Mouse (Mus musculus) lung, embryonic 14.5 days (tissue): Measurements from ENCODE around the gene St3gal4. TPM values are rescaled to one million over a fixed set of nuclear protein-coding genes. Genes with fewer than 3 reads are reported as not detected.
"Not testable (repeated sequence)": the region's sequence is repeated elsewhere in the genome, so short reads cannot be mapped to it uniquely, and the experiment has no call there.

Experiments used
- ATAC-seq: fragments of 200-750 bp; cut with Nextera tagmentation; 2 replicates; pipeline ENCODE4 v1.8.0; 2017; ENCODE audit warnings: mild to moderate bottlenecking, moderate TSS enrichment, moderate library complexity; ENCODE audit not compliant: insufficient read depth
- DNase-seq: peaks from one replicate; pipeline ENCODE4 v3.0.0-alpha.2; 2015
- H3K27ac ChIP-seq: fragments of 300-500 bp; sonication (generic); 2 replicates; pipeline ENCODE4 v1.5.1; 2014; ENCODE audit warnings: low read depth, mild to moderate bottlenecking, moderate library complexity
- H3K27me3 ChIP-seq: fragments of 300-500 bp; sonication (generic); 2 replicates; pipeline ENCODE4 v1.6.1; 2014; ENCODE audit warnings: low read length, control low read depth; ENCODE audit not compliant: insufficient read depth
- H3K36me3 ChIP-seq: fragments of 300-500 bp; sonication (generic); 2 replicates; pipeline ENCODE4 v1.6.1; 2014; ENCODE audit warnings: control low read depth; ENCODE audit not compliant: insufficient read depth
- H3K4me1 ChIP-seq: fragments of 300-500 bp; sonication (generic); 2 replicates; pipeline ENCODE4 v1.6.1; 2014; ENCODE audit warnings: antibody characterized with exemption, control low read depth; ENCODE audit not compliant: insufficient read depth
- H3K4me2 ChIP-seq: fragments of 300-500 bp; sonication (generic); 2 replicates; pipeline ENCODE4 v1.6.1; 2014; ENCODE audit warnings: mild to moderate bottlenecking
- H3K4me3 ChIP-seq: fragments of 300-500 bp; sonication (generic); 2 replicates; pipeline ENCODE4 v1.5.1; 2014; ENCODE audit warnings: low read depth, low read length
- H3K9ac ChIP-seq: fragments of 300-500 bp; sonication (generic); 2 replicates; pipeline ENCODE4 v1.6.1; 2014
- H3K9me3 ChIP-seq: fragments of 300-500 bp; sonication (generic); 2 replicates; pipeline ENCODE4 v1.6.1; 2016; ENCODE audit warnings: low read depth, low read length, control low read depth
- CTCF ChIP-seq: IDR thresholded peaks from 2 replicates; pipeline ENCODE4 v1.5.1; 2016; ENCODE audit warnings: antibody characterized with exemption, low read depth
- WGBS: fragments of 180-500 bp; shearing (Covaris S2); extraction: QIAGEN DNeasy Blood & Tissue Kit; methylation state at CpG from one replicate; pipeline ENCODE4 v1.1.7; 2014; 5-methylcytosine and 5-hydroxymethylcytosine counted together
- polyA plus RNA-seq: library from polyadenylated mRNA; unstranded; fragments of >200 nt; fragmentation: Nextera tagmentation; extraction: Ambion mirVana; gene quantifications from 2 replicates; pipeline ENCODE4 v1.2.1, GENCODE M21; 2014

St3gal4 gene
- polyA plus RNA-seq, 1 experiment from 2014 or later, result 33.4 TPM

- Histone ChIP-seq H3K4me2 (no peak overlapping the region), H3K4me3 (no peak overlapping the region), H3K9me3 (no peaks in the 10 kb centered on the region), H3K27ac (no peak overlapping the region), H3K4me1 (no peaks in the 10 kb centered on the region), H3K27me3 (no peaks in the 10 kb centered on the region), H3K36me3 (0 out of 2 replicates have a peak, but pooled peaks cover 8% of the 10 kb centered on the region), H3K9ac (no peak overlapping the region)
- ATAC-seq, result no peak
- WGBS, result 73% methylated on average over 2 of the region's 2 CpGs
- no peak for TF ChIP-seq CTCF
- no peak for DNase-seq
Measured at GRCm38 (mm10) chr9:35160662-35161061, 41.6 kb upstream of the St3gal4 start.

DNA sequence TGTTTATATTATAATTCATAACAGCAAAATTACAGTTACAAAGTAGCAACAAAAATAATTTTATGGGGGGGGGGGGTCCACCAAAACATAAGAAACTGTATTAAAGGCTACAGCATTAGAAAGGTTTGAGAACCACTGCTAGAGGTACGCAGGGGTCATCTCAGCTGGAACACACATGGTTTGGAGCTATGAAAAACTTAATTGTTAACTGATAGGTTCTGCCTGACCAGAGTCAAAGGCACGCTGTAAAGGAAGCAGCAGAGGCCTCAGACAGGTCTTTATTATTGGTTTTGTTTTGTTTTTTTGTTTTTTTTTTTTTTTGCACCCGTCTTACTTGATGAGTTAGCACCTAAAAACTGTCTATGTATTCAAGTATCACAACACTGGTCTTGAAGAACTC is 39.4 kb upstream of the St3gal4 start:
- Histone ChIP-seq H3K36me3 (0 out of 2 replicates have a peak, but pooled peaks cover 8% of the 10 kb centered on the region), H3K9me3 (no peaks in the 10 kb centered on the region), H3K4me2 (no peak overlapping the region), H3K4me1 (no peaks in the 10 kb centered on the region), H3K9ac (no peak overlapping the region), H3K27me3 (no peaks in the 10 kb centered on the region), H3K27ac (no peak overlapping the region), H3K4me3 (no peak overlapping the region)
- 82% methylated on average over 3 of the region's 3 CpGs for WGBS
- DNase-seq, result no peak
- no peak for ATAC-seq
- no peak for TF ChIP-seq CTCF

GRCm38 (mm10) chr9:35156862-35157261 is 37.8 kb upstream of the St3gal4 start:
- Histone ChIP-seq H3K9me3 (no peaks in the 10 kb centered on the region), H3K27me3 (no peaks in the 10 kb centered on the region), H3K27ac (peak overlapping the region; percentile 2; the same call in 1 of the 2 replicates), H3K36me3 (no peaks in the 10 kb centered on the region), H3K4me2 (no peak overlapping the region), H3K4me3 (no peak overlapping the region), H3K4me1 (no peaks in the 10 kb centered on the region), H3K9ac (no peak overlapping the region)
- 59% methylated on average over 4 of the region's 4 CpGs for WGBS
- DNase-seq, result no peak
- TF ChIP-seq CTCF, result no peak
- no peak for ATAC-seq

DNA sequence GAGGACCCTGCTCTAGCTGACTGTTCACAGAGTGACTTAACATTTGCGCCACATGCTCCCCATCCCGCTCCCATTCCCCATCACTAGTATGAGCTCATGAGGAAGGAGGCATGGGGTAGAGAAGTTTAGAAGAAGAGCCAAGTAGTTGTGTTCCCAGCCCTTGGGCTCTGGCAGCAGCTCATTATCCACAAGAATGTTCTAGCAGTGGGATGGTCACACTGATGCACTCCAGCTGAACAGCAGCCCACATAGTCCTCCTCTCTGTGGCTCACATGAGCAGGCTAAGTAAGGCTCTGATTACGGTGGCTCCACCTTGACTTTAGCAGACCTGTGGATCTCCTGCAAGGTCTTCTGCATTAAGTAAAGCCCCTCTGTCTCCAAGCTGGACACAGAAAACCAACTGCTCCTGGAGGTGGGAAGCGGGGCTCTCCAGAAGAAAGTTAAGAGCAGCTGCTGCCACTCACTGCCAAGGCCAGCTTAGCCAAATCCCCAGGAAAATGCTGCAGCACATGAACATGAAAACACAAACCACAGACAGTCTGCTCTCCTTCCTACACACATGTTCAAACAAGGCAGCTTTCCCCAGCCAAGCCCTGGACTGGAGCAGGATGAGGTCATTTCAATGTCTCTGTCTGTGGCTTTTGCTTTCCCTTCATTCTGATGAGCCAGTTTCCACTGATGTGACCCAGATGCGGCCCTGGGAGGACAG is 37.1 kb upstream of the St3gal4 start:
- no peak overlapping the region for H3K4me3 ChIP-seq
- no peaks in the 10 kb centered on the region for H3K9me3 ChIP-seq
- H3K4me2 ChIP-seq, result no peak overlapping the region
- DNase-seq (peak; percentile 21), ATAC-seq (peak; percentile 62)
- H3K27me3 ChIP-seq, result no peaks in the 10 kb centered on the region
- no peaks in the 10 kb centered on the region for H3K36me3 ChIP-seq
- no peaks in the 10 kb centered on the region for H3K4me1 ChIP-seq
- no peak for TF ChIP-seq CTCF
- H3K27ac ChIP-seq, result no peak overlapping the region; the same call in 1 of the 2 replicates
- 79% methylated on average over 5 of the region's 5 CpGs for WGBS
- H3K9ac ChIP-seq, result no peak overlapping the region

DNA sequence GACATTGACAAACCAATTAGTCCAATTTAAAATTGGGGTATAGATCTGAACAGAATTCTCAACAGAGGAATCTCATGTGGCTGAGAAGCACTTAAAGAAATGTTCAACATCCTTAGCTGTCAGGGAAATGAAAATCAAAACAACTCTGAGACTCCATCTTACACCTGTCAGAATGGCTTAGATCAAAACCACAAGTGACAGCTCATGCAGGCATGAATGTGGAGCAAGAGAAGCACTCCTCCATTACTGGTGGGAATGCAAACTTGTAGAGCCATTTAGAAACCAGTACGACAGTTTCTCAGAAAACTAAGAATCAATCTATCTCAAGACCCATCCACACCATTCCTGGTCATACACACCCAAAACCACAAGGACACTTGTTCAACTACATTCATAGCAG is 33.9 kb upstream of the St3gal4 start:
- no peak for TF ChIP-seq CTCF
- Histone ChIP-seq H3K27me3 (no peaks in the 10 kb centered on the region), H3K4me1 (no peaks in the 10 kb centered on the region), H3K9ac (no peak overlapping the region), H3K9me3 (no peaks in the 10 kb centered on the region), H3K36me3 (no peaks in the 10 kb centered on the region), H3K4me2 (no peak overlapping the region), H3K4me3 (no peak overlapping the region), H3K27ac (no peak overlapping the region)
- 82% methylated on average over 1 of the region's 1 CpGs for WGBS
- ATAC-seq, result no peak
- no peak for DNase-seq

DNA sequence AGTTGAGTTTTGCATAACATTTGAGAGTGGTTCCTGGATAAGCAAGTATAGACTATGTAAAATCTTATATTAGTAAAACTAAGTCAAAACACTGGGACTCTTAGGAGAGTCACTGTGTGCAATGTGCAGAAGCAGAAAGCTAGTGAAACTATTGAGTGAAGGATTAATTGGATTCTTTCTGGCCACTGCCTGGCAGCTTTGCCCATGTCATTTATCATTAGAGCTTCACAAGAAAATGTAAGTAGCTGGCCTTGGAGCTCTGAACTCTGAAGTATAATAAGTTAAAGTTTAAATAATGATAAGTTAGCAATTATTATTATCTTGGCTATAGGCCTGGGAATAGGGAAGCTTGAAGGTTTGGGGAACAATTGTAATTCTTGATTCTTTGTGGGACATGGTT is 29.8 kb upstream of the St3gal4 start:
- not testable (repeated sequence) for H3K4me3 ChIP-seq, H3K9ac ChIP-seq

GRCm38 (mm10) chr9:35147261-35147660 is 28.2 kb upstream of the St3gal4 start:
- H3K9me3 ChIP-seq, H3K4me3 ChIP-seq, H3K36me3 ChIP-seq, DNase-seq, H3K9ac ChIP-seq, H3K4me1 ChIP-seq, H3K27me3 ChIP-seq, ATAC-seq, H3K4me2 ChIP-seq, H3K27ac ChIP-seq: not testable (repeated sequence)
- WGBS, result 93% methylated on average over 13 of the region's 14 CpGs

More for the DNA sequence above, 29.8 kb upstream of the St3gal4 start:
- H3K9me3 ChIP-seq, ATAC-seq, H3K4me1 ChIP-seq, H3K27ac ChIP-seq, H3K36me3 ChIP-seq, DNase-seq, H3K27me3 ChIP-seq, H3K4me2 ChIP-seq: not testable (repeated sequence)

DNA sequence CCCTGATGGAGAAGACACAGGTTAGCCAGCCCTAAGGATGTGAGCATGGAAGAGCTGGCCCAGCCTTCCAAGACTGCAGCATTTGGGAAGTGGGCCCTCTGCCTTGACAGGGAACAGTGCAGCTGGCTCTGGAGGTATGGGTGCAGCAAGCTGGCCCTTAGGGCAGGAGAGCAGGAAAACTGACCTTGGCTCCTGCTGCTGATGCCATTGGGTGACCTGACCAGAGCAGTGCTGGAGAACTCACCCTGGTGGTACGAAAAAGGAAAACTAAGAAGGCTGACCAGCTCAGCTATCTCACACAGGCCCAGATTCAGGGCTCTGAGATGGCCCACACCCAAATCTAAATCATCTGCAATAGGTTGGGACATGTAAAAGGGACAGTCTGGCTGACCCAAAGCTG is 26.8 kb upstream of the St3gal4 start:
- no peak for ATAC-seq
- no peak for DNase-seq
- WGBS, result 92% methylated on average over 1 of the region's 1 CpGs
- Histone ChIP-seq H3K4me3 (no peak overlapping the region), H3K27me3 (no peaks in the 10 kb centered on the region), H3K9ac (no peak overlapping the region), H3K4me1 (no peaks in the 10 kb centered on the region), H3K9me3 (no peaks in the 10 kb centered on the region), H3K36me3 (no peaks in the 10 kb centered on the region), H3K4me2 (no peak overlapping the region), H3K27ac (no peak overlapping the region)
- no peak for TF ChIP-seq CTCF
